Mouse (Mus musculus): ENCODE results near the gene Ubap1l.
A peak's percentile ranks its signal among the peaks of the same experiment; 100 is the strongest.
"Not testable (repeated sequence)": the region's sequence is repeated elsewhere in the genome, so short reads cannot be mapped to it uniquely, and the experiment has no call there.

The Ubap1l gene

DNA sequence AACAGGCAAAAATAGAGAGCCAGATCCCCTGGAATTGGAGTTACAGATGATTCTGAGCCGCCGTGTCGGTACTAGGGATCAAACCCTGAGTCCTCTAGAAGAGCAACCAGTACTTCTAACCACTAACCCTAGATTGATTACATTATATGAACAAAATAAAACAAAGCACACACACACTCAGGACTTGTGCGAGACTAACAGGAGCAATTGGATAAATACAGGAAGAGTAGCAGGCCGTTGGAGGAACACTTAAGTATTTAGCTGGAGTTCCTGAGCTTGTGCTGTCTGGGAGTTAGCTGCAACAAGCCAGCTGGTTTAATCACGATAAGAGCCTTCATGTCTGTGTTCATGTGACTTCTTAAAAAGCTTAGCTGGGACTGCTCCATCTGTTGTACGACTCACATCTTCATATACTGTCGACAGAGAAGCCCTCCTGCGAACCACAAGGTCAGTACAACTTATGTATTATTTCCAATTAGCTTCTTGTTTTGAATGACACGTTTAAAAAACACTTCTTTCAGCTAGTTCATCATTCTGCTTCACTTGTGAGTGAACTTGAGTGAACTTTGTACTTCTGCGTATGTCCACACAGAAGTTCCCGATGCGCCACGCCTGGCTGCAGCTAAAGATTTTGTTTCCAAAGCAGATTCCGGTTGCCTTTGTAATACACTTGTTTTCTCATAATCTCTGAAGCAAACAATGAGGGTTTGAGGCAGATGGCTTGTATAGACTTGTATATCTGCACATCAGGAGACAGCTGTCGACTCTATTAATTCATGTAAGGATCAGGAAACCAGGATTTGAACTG, at the start of gene Ubap1l:
Gene Ubap1l, plus strand, starts transcription at position 401 of the 808 bp plus-strand sequence.
- DNase-seq: peak; percentile 57 to 67

DNA sequence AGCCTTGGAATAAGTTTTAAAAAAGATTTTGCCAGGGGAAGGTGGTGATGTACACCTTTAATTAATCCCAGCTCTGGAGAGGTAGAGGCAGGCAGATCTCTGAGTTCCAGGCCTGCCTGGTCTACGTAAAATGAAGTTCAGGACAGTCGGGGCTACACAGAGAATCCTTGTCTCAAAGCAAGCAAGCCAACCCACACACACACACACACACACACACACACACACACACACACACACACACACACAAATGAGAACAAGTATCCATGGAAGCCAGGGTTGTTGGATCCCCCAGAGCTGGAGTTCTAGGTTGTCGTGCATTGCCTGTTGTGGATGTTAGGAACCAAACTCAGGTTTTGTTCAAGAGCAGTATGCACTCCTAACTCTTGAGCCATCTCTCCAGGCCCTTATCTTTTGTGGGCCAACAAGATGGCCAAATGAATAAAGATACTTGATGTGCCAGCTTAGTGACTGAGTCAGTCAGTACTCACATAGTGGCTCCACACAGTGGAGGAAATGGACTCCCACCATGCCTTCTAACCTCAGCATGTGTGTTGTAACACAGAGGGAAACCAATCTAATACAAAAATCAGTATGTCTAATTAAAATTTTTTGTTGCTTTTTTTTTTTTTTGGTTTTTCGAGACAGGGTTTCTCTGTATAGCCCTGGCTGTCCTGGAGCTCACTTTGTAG, 48.0 kb upstream of the Ubap1l start:
- no peak for DNase-seq

GRCm38 (mm10) chr9:65313846-65314245, 47.0 kb upstream of the Ubap1l start:
- no peak for DNase-seq

- DNase-seq: no peak
Measured at GRCm38 (mm10) chr9:65322255-65322900, 38.5 kb upstream of the Ubap1l start.

DNA sequence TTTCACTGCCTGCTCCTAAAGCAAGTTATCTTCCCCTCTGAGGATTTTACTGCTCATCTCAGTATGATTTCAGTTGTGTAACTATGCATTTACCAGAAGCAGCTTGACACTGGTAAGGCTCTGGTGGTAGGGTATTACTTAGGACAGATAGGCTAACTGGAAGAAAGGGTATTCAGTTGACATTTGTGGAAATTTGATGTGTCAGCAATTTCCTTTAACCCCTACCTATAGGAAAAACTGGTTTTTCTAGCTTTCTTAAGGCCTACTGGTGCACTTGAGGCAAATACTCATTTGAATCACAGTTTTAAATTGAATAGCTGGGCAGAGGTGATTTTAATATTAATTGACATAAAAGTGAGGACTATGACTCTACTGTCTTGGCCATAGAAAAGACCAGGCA, 34.9 kb upstream of the Ubap1l start:
- DNase-seq: no peak

GRCm38 (mm10) chr9:65327371-65327770, 33.5 kb upstream of the Ubap1l start:
- DNase-seq: no peak

DNA sequence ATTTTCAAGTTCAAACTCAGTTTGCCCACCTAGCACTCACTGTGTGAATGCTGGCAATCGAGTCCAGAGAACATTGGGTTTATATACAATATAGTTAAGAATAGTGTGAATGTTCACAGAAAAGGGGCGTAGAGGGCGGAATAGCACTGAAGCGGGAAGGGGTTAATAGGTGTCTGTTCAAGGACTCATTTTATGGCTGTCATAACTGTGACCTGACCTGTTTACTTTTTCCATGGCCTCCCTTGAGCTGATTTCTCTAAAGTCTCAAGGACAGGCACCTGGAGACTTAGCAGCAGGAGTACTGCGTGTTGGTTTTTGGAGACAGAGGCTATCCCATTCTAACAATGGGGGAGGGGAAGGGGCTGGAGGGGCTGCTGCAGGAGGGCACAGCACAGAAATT, 26.9 kb upstream of the Ubap1l start:
- no peak for DNase-seq

GRCm38 (mm10) chr9:65339146-65339545, 21.7 kb upstream of the Ubap1l start:
- no peak for DNase-seq

DNA sequence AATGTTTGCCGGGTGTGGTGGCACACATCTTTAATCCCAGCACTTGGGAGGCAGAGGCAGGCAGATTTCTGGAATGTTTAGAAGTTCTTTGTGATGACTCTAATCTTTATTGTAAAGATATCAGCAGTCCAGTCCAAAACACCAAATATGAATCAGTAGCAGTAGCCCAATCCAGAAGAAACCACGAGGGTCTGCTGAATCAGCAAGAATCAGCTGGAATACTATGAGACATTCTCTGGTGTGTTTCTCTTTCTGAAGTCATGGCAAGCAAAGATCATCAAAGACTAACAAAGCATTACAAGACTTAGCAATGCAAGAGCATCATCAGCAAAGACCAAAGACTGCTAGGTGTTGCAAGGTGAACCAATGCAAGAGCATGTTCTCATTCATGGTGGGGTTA, 20.4 kb upstream of the Ubap1l start:
- DNase-seq: no peak

DNA sequence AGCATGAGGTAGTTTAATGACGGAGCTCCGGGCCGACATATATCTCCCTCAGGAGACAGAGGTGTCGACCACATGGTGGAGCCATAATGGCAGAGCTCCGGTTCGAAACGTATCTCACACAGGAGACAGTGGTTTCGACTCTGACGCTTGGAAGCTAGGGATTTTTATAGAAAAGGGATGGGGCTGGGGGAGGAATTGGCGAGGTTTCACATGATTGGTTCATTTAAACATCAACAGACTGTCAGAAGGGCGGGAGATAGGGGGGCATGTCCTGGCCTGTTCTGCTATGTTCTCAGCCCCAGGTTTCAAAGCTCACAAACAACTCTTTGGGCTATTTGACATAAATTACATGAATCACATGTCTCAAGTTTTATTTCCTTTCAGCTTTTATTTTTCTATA, 15.4 kb upstream of the Ubap1l start:
- not testable (repeated sequence) for DNase-seq

- peak; percentile 96 to 98 for DNase-seq
Measured at GRCm38 (mm10) chr9:65345854-65346475, 14.9 kb upstream of the Ubap1l start, which contains the start of gene Pdcd7. Gene Pdcd7, plus strand, starts transcription at chr9:65346104.

DNA sequence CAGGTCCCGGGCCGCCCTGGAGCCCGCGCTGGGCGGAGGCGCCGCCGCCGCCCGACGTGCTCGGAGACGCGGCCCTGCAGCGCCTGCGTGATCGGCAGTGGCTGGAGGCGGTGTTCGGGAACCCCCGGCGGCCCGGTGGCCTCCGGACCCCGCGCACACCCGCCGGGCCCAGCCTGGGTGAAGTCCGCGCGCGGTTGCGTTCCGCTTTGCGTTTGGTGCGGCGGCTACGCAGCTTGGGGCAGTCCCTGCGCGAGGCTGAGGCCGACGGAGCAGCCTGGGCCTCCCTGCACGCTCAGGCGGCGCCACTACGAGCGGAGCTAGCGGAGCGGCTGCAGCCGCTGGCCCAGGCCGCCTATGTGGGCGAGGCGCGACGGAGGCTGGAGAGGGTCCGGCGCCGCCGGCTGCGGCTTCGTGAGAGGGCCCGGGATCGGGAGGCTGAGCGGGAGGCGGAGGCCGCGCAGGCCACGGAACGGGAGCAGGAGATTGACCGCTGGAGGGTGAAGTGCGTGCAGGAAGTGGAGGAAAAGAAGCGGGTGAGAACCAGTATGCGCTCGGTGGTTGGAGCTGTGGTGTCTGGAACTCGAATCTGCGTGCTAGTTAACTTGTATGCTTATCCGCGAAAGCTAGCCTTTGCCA, 14.2 kb upstream of the Ubap1l start:
- peak; percentile 27 to 61 for DNase-seq

DNA sequence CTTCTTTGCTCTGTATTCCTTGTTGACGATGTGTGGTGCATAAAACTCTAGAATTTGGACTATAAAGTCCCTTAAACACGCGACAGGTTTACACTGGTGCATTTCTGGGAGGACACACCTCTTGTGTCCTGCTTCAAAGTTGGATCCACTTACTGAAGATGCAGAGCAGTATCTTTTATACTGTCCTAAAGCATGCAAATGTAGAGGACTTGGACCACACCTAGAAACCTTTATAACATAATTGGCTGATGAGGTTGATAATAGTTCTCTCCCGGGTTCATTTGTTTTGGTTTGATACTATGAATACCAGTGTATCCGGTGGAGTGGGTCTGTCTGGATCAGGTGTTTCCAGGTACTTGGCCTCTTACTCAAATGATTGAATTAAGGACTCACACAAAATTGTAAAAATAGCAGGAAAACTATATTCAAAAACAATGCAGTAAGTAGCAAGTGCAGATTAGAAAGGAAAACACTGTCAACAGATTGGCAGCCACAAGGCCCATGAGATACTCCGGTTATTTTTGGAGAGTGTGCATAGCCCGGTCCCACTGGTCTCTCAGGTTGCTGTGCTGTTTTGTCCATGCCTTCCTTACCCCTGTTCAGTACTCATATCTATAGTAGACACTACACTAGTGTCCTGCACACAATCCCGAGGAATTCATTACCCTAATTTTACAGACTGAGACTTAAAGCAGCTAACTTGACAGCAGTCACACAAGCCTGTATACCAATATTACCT, 13.6 kb upstream of the Ubap1l start:
- no peak for DNase-seq

- DNase-seq: no peak
Measured at GRCm38 (mm10) chr9:65353251-65353650, 7.6 kb upstream of the Ubap1l start.

- no peak for DNase-seq
Measured at GRCm38 (mm10) chr9:65356561-65356960, 4.3 kb upstream of the Ubap1l start.

- DNase-seq: no peak
Measured at GRCm38 (mm10) chr9:65356971-65357370, 3.9 kb upstream of the Ubap1l start.

- DNase-seq: peak in 1 of 2 experiments; percentile 21
Measured at GRCm38 (mm10) chr9:65358956-65359480, 1.8 kb upstream of the Ubap1l start.

- no peak for DNase-seq
Measured at GRCm38 (mm10) chr9:65363684-65364083, 2.8 kb downstream of the Ubap1l start.

GRCm38 (mm10) chr9:65365721-65366120, 4.9 kb downstream of the Ubap1l start:
- DNase-seq: no peak

DNA sequence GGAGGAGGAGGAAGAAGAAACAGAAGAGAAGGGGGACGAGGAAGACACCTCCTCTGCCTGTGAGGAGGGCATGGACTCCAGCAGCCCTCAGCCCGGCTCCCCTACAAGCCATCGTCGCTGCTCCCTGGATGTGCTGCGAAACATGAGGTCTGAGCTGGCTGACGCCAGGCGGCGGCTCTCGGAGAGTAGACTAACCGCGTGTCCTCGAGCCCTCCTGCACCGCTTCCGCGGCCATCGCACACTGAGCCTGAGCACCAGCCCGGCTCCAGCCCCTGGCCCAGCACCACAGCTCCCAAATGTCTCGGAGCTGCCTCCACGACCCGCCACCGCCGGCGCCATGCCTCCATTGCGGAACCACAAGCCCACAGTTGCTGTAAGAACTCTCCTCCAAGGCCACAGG, 10.9 kb downstream of the Ubap1l start:
- no peak for DNase-seq

GRCm38 (mm10) chr9:65372449-65372848, 11.6 kb downstream of the Ubap1l start:
- DNase-seq: peak; percentile 59 to 82
